Mouse (Mus musculus) lung, postnatal 0 days (tissue): Measurements from ENCODE around the gene Cog5.

ENCODE experiments used
- CTCF ChIP-seq: IDR thresholded peaks from 2 replicates; pipeline ENCODE4 v1.5.1; 2016; ENCODE audit warnings: antibody characterized with exemption, mild to moderate bottlenecking
- EP300 ChIP-seq: IDR thresholded peaks from 2 replicates; pipeline ENCODE4 v1.6.1; 2016; ENCODE audit warnings: antibody characterized with exemption, mild to moderate bottlenecking, control low read depth

- TF ChIP-seq CTCF (no peak), EP300 (peak; percentile 47)
These were observed 296.0 kb downstream of the Cog5 start for GRCm38 (mm10) chr12:31950659-31951031.
